Mouse (Mus musculus) ovary, adult 10 weeks (tissue): ENCODE data around the gene Gm28041. TPM values are rescaled to one million over a fixed set of nuclear protein-coding genes. Genes with fewer than 3 reads are reported as not detected.

Source experiments
- polyA plus RNA-seq: library from polyadenylated mRNA; stranded (reverse); fragments of 350-450 nt; fragmentation: Illumina TruSeq; extraction: RNeasy Lipid Tissue Mini Kit (QIAGEN cat#74804); gene quantifications from one replicate; pipeline ENCODE4 v1.2.3, GENCODE M21; 2014

Gene Gm28041
- polyA plus RNA-seq, result not detected

DNA sequence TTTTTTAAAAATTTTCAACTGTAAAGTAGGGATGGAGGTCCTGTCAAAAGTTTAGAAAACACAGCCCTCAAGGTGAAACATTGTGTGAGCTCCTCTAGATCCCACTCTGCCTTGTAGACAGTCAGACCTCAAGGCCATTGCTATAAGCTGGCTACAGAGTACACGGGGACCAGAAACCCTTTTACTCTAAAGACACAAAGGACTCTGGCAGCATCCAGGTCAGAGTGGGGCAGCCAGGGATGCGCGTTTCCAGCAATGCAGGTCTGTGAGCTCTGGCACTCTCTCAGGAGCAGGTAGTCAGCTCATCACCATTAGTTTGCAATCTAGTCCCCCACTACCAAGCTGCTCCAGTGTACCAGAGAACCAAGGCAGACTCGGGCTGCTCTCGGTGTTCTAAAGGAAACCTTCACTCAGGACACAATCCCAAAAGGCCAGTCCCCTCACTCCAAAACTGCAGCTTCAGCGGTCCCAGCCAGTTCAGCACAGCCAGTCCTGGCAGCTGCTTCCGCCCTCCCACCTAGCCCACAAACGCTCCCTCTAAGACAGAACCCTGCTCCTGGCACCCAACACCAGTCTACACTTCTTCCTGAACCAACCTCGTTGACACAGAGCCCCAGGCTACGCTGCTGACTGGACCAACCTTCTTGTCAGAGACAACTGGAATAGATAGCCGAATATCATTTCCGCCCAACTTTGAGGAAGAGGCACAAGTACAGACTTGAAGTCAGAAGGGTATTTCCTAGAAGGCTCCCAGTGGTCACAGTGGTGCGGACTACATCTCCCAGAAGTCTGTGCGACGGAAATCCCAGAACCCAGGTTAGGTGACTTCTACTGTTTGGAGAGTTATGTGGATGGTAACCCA, at the start of gene Gm28041, which contains the start of gene Zfp456:
Gene Gm28041 (minus strand): TSS at position 684 of the 862 bp plus-strand sequence.
Gene Zfp456 (minus strand): TSS at position 761 of the 862 bp plus-strand sequence.

GRCm38 (mm10) chr13:67421207-67421857, 45.8 kb upstream of the Gm28041 start, which contains the start of gene Zfp459:
Zfp459 (minus strand) TSS chr13:67421418.

DNA sequence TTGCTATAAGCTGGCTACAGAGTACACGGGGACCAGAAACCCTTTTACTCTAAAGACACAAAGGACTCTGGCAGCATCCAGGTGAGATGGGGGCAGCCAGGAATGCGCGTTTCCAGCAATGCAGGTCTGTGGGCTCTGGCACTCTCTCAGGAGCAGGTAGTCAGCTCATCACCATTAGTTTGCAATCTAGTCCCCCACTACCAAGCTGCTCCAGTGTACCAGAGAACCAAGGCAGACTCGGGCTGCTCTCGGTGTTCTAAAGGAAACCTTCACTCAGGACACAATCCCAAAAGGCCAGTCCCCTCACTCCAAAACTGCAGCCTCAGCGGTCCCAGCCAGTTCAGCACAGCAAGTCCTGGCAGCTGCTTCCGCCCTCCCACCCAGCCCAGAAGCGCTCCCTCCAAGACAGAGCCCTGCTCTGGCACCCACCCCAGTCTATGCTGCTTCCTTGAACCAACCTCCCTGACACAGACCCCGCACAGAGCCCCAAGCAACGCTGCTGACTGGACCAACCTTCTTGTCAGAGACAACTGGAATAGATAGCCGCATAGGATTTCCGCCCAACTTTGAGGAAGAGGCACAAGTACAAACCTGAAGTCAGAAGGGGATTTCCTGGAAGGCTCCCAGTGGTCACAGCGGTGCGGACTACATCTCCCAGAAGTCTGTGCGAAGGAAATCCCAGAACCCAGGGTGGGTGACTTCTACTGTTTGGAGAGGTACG, 23.8 kb upstream of the Gm28041 start, which contains the start of gene Zfp429:
Gene Zfp429 (minus strand): TSS at position 637 of the 721 bp plus-strand sequence.

DNA sequence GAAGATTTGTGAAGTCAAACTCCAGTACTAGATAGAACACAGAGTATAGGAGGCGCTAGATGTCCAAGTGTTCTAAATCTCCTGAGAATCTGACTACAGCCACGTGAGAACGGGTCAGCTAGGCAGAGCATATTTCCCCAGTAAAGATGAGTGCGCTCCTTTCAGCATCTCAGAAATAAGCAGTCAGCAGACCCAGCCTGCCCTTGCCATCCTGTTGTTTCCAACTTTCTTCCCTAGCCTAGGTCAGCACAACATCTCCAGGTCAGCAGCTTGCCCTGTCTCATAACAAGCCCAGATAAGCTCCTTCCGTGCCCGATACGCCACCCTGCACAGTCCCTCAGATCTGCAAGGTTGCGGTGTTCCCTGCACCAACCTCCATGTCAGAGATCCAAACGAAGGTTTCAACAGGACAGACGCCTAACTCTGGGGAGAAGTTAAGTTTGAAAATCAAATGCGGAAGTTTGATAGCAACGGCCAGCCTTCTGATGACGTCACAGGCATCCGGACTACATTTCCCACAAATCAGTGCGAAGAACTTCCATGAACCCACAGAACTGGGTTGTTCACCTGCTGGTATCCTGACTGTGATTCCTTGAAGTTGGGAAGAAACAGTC, 15.3 kb downstream of the Gm28041 start, which contains the start of the genes Gm28044 and Zfp953:
Gene Gm28044 (minus strand): TSS at position 406 of the 614 bp plus-strand sequence.
Gene Zfp953 (minus strand): TSS at position 475 of the 614 bp plus-strand sequence.

DNA sequence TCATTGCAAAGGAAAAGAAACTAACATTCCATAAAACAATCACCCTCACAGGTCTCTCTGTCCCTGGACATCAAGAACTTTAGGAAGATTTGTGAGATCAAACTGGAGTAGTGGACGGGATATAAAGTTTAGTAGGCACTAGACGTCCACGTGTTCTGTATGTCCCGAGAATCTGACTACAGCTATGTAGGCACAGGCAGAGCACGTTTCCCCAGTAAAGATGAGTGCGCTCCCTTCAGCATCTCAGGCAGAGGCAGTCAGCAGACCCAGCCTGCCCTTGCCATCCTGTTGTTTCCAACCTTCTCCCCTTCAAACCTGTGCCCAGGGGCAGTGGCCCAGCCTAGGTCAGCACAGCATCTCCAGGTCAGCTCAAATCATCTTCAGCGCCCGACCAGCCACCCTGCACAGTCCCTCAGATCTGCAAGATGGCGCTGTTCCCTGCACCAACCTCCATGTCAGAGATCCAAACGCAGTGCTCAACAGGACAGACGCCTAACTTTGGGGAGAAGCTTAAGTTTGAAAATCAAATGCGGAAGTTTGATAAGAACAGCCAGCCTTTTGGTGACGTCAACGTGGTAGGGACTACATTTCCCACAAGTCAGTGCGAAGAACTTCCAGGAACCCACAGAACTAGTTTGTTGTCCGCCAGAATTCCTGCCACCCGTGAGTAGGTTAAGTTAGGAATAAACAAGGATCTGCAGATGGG, 43.4 kb downstream of the Gm28041 start, which contains the start of gene Zfp595:
Gene Zfp595 (minus strand): TSS at position 552 of the 706 bp plus-strand sequence.

DNA sequence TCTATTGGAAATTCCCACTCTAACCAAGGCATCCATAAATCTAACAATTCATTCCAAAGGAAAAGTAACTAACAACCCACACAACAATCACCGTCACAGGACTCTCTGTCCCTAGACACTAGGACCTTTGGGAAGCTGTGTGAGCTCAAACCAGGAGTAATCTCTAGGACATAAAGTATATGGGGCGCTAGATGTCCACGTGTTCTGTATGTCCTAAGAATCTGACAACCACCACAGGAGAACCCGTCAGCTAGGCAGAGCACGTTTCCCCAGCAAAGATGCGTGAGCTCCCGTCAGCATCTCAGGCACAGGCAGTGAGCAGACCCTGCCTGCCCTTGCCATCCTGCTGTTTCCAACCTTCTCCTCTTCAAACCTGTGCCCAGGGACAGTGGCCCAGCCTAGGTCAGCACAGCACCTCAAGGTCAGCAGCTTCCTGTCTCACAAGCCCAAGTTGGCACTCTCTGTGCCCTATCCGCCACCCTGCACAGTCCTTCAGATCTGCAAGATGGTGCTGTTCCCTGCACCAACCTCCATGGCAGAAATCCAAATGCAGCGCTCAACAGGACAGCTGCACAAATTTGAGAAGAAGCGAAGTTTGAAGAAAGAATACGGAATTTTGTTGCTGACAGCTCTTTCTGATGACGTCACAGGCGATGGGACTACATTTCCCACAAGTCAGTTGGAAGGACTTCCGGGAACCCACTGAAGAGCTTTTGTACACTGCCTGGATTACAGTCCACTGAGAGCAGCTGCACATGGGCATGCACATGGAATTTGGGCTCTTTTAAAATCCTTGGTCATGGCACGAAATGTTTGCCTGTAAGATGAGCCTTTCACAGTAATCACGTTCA, 69.5 kb downstream of the Gm28041 start, which contains the start of gene Zfp457:
Gene Zfp457 (minus strand): TSS at position 664 of the 851 bp plus-strand sequence.

Other genes starting within 250 kb of the Gm28041 start
- 42.0 TPM for gene Rsl1, start 202.6 kb downstream of the Gm28041 start, polyA plus RNA-seq
- gene Zfp455, start 181.2 kb downstream of the Gm28041 start, polyA plus RNA-seq, result 23.7 TPM
- gene Zfp458, start 97.3 kb downstream of the Gm28041 start, polyA plus RNA-seq, result 11.5 TPM
- 0.63 TPM for gene Zfp457, start 69.2 kb downstream of the Gm28041 start, polyA plus RNA-seq
- gene Zfp595, start 43.2 kb downstream of the Gm28041 start, polyA plus RNA-seq, result 39.4 TPM
- gene Gm28044, start 15.2 kb downstream of the Gm28041 start, polyA plus RNA-seq, result not detected
- 26.2 TPM for gene Zfp953, start 15.1 kb downstream of the Gm28041 start, polyA plus RNA-seq
- 17.6 TPM for gene Zfp456, start 77 bp upstream of the Gm28041 start, polyA plus RNA-seq
- 37.0 TPM for gene Zfp429, start 24.1 kb upstream of the Gm28041 start, polyA plus RNA-seq
- gene Zfp459, start 45.7 kb upstream of the Gm28041 start, polyA plus RNA-seq, result 6.3 TPM
- 88.4 TPM for gene Zfp874a, start 75.9 kb upstream of the Gm28041 start, polyA plus RNA-seq
- 66.5 TPM for gene Zfp874b, start 108.5 kb upstream of the Gm28041 start, polyA plus RNA-seq
- 64.3 TPM for gene Zfp58, start 124.8 kb upstream of the Gm28041 start, polyA plus RNA-seq
- gene Gm26965, start 150.4 kb upstream of the Gm28041 start, polyA plus RNA-seq, result not detected
- 47.2 TPM for gene Zfp87, start 150.4 kb upstream of the Gm28041 start, polyA plus RNA-seq
- 57.5 TPM for gene Zfp748, start 178.1 kb upstream of the Gm28041 start, polyA plus RNA-seq
- 61.4 TPM for gene Zfp729b, start 234.0 kb upstream of the Gm28041 start, polyA plus RNA-seq